In the genomic region with DNA sequence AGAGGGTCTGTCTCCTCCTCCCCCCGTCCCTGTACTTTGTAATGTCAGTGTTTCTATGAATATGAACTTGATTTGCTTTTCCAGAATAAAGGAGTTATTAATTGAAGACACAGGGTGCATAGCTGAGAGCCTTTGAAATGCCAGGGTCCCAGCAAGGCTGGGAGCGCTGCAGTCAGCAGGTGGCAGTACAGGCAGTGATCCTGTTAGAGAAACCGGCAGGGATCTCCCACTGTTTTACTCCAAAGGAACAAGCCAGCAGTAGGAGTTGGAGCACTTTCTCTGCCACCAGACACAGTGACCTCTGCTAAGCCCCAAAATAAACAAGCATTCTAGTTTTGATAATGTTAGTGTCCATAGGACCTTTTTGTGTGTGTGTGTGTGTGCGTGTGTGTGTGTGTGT, we compare ENCODE assay signal across 9 mouse cellular contexts. TPM values are rescaled to one million over a fixed set of nuclear protein-coding genes. Genes with fewer than 3 reads are reported as not detected.
DNase-seq lines count a peak whose midpoint lies in the region; ATAC-seq and TF ChIP-seq lines count a peak whose summit lies in the region.
"Had no signal": no experiment of that assay in that cellular context is flagged by ENCODE, and none has a peak within 500 bp of the region (broad histone marks: within the 10 kb centered on the region; RNA-seq: fewer than 3 reads in every experiment).

No protein-coding gene starts in this region.

- ATAC-seq in midbrain, embryonic 13.5 days = no peak

- peak; percentile 93 for DNase-seq in heart, adult 11 months
- DNase-seq in heart, embryonic 10.5 days (ENCODE audit: low spot score) = no peak
- no peak for DNase-seq in lung, adult 2 months
- no peak for DNase-seq in lung, postnatal 25 days (ENCODE audit: low spot score)
- peak; percentile 53 for DNase-seq in R1 (ENCODE audit: low read depth, low spot score)
- DNase-seq in layer of hippocampus, postnatal 10 days (ENCODE audit: low spot score in 2 of 2) = peak; percentile 55 to 75
- no peak for DNase-seq in yolk sac, embryonic 10.5 days (ENCODE audit: low spot score)

- H3K4me1 ChIP-seq in heart, embryonic 10.5 days = no peaks in the 10 kb centered on the region
- H3K4me1 ChIP-seq in lung, adult 2 months (ENCODE audit: control insufficient read depth, insufficient read depth, low read length) = no peaks in the 10 kb centered on the region
- no peaks in the 10 kb centered on the region for H3K4me1 ChIP-seq in midbrain, embryonic 13.5 days (replicated peaks)
- H3K4me1 ChIP-seq: limb, embryonic 12.5 days had no signal

- H3K4me2 ChIP-seq in midbrain, embryonic 13.5 days (replicated peaks) = no peak overlapping the region
- H3K4me2 ChIP-seq: limb, embryonic 12.5 days had no signal

- no peak overlapping the region for H3K4me3 ChIP-seq in heart, embryonic 10.5 days
- no peak overlapping the region for H3K4me3 ChIP-seq in lung, adult 2 months (replicated peaks; ENCODE audit: extremely low read depth, low read depth, low read length)
- no peak overlapping the region for H3K4me3 ChIP-seq in midbrain, embryonic 13.5 days (replicated peaks)
- H3K4me3 ChIP-seq: limb, embryonic 12.5 days had no signal

- TF ChIP-seq CTCF in lung, adult 2 months (IDR thresholded peaks at IDR 0.05; ENCODE audit: insufficient read depth, low read length) = peak; percentile 68

- TF ChIP-seq POLR2A in lung, adult 2 months (IDR thresholded peaks at IDR 0.05; ENCODE audit: borderline replicate concordance, extremely low read depth, low read depth, low read length) = no peak

- peaks cover 38% of the 10 kb centered on the region for H3K36me3 ChIP-seq in heart, embryonic 10.5 days
- H3K36me3 ChIP-seq in midbrain, embryonic 13.5 days = peaks cover 49% of the 10 kb centered on the region

- 48% methylated on average over 4 of the region's 4 CpGs for WGBS in heart, embryonic 10.5 days
- 45% methylated on average over 4 of the region's 4 CpGs for WGBS in lung, adult 2 months
- 34% methylated on average over 4 of the region's 4 CpGs for WGBS in midbrain, embryonic 13.5 days

- no peaks in the 10 kb centered on the region for H3K27me3 ChIP-seq in heart, embryonic 10.5 days (ENCODE audit: insufficient read depth, poor library complexity, severe bottlenecking)
- no peaks in the 10 kb centered on the region for H3K27me3 ChIP-seq in midbrain, embryonic 13.5 days
- H3K27me3 ChIP-seq: limb, embryonic 12.5 days had no signal

- H3K27ac ChIP-seq in heart, embryonic 10.5 days = no peak overlapping the region
- no peak overlapping the region for H3K27ac ChIP-seq in midbrain, embryonic 13.5 days
- H3K27ac ChIP-seq: limb, embryonic 12.5 days had no signal

- 0 out of 2 replicates have a peak, but pooled peaks cover 4% of the 10 kb centered on the region for H3K9me3 ChIP-seq in heart, embryonic 10.5 days
- H3K9me3 ChIP-seq in midbrain, embryonic 13.5 days = no peaks in the 10 kb centered on the region

- no peak overlapping the region for H3K9ac ChIP-seq in midbrain, embryonic 13.5 days (replicated peaks)
- H3K9ac ChIP-seq: limb, embryonic 12.5 days had no signal

RNA-seq across cellular contexts. Expression of gene Rab42, which starts 10.2 kb away (rescaled TPM):
- 1.1 and 1.9 TPM in 2 replicates for polyA plus RNA-seq in heart, embryonic 10.5 days (2016; fragmentation: Nextera tagmentation; extraction: Ambion mirVana)
- 1.9 and 2.0 TPM in 2 replicates for polyA plus RNA-seq in lung, adult 2 months (2012; rRNA removed)
- 1 to 10 TPM; 1.8 to 2.6 TPM for total RNA-seq in layer of hippocampus, postnatal 10 days (2021)
- polyA plus RNA-seq in midbrain, embryonic 13.5 days (2015; fragmentation: Nextera tagmentation; extraction: Ambion mirVana) = 0.58 and 0.92 TPM in 2 replicates

RNA-seq across cellular contexts. Expression of gene Taf12, which starts 18.8 kb away (rescaled TPM):
- 42.4 and 52.5 TPM in 2 replicates for polyA plus RNA-seq in heart, embryonic 10.5 days (2016; fragmentation: Nextera tagmentation; extraction: Ambion mirVana)
- 5.0 and 10.3 TPM in 2 replicates for polyA plus RNA-seq in lung, adult 2 months (2012; rRNA removed)
- total RNA-seq in layer of hippocampus, postnatal 10 days (2021) = 10 to 100 TPM; 16.6 to 17.6 TPM
- 53.6 and 54.1 TPM in 2 replicates for polyA plus RNA-seq in midbrain, embryonic 13.5 days (2015; fragmentation: Nextera tagmentation; extraction: Ambion mirVana)

RNA-seq across cellular contexts. Expression of gene Gmeb1, which starts 31.6 kb away (rescaled TPM):
- polyA plus RNA-seq in heart, embryonic 10.5 days (2016; fragmentation: Nextera tagmentation; extraction: Ambion mirVana) = 32.5 and 37.6 TPM in 2 replicates
- 13.8 and 16.9 TPM in 2 replicates for polyA plus RNA-seq in lung, adult 2 months (2012; rRNA removed)
- total RNA-seq in layer of hippocampus, postnatal 10 days (2021) = 10 to 100 TPM; 27.4 to 28.2 TPM
- polyA plus RNA-seq in midbrain, embryonic 13.5 days (2015; fragmentation: Nextera tagmentation; extraction: Ambion mirVana) = 49.4 and 50.3 TPM in 2 replicates

RNA-seq across cellular contexts. Expression of gene Trnau1ap, which starts 36.4 kb away (rescaled TPM):
- 82.0 and 92.0 TPM in 2 replicates for polyA plus RNA-seq in heart, embryonic 10.5 days (2016; fragmentation: Nextera tagmentation; extraction: Ambion mirVana)
- 16.4 and 17.8 TPM in 2 replicates for polyA plus RNA-seq in lung, adult 2 months (2012; rRNA removed)
- 10 to 100 TPM; 25.7 to 29.2 TPM for total RNA-seq in layer of hippocampus, postnatal 10 days (2021)
- 78.6 and 83.6 TPM in 2 replicates for polyA plus RNA-seq in midbrain, embryonic 13.5 days (2015; fragmentation: Nextera tagmentation; extraction: Ambion mirVana)

Comparison
In these comparisons a context has a peak if more than half of its experiments do, and no peak if none do; other contexts are left out.
1. DNase-seq: peak in heart, adult 11 months (single experiment), R1 (single experiment) and layer of hippocampus, postnatal 10 days (2 of 2); none in heart, embryonic 10.5 days (single experiment), lung, adult 2 months (single experiment), lung, postnatal 25 days (single experiment) and yolk sac, embryonic 10.5 days (single experiment).